Mouse (Mus musculus) midbrain, postnatal 0 days (tissue): ENCODE measurements at regions not wholly inside any gene's neighbourhood (a gene's known extent, or its start where the extent isn't known, plus 50 kb on each side); places are given as distances from the start of the nearest gene placed in this dataset.

Experiments used
- ATAC-seq: fragments of 200-750 bp; cut with Nextera tagmentation; 2 replicates; pipeline ENCODE4 v1.8.0; 2017; ENCODE audit warnings: moderate number of reproducible peaks, mild to moderate bottlenecking, moderate TSS enrichment, moderate library complexity; ENCODE audit not compliant: low FRiP score
- DNase-seq: peaks from one replicate; pipeline ENCODE4 v3.0.0-alpha.2; 2015; ENCODE audit warnings: low spot score
- H3K27ac ChIP-seq: fragments of 300-500 bp; sonication (generic); 2 replicates; pipeline ENCODE4 v1.5.1; 2014; ENCODE audit warnings: low read depth, mild to moderate bottlenecking, low read length, mixed read lengths
- H3K27me3 ChIP-seq: fragments of 300-500 bp; sonication (generic); 2 replicates; pipeline ENCODE4 v1.6.1; 2014; ENCODE audit warnings: low read length, control low read depth, mixed read lengths; ENCODE audit not compliant: insufficient read depth
- H3K36me3 ChIP-seq: fragments of 300-500 bp; sonication (generic); 2 replicates; pipeline ENCODE4 v1.6.1; 2014; ENCODE audit warnings: low read length, control low read depth, mixed read lengths; ENCODE audit not compliant: insufficient read depth
- H3K4me1 ChIP-seq: fragments of 300-500 bp; sonication (generic); 2 replicates; pipeline ENCODE4 v1.6.1; 2014; ENCODE audit warnings: mild to moderate bottlenecking, control low read depth, antibody characterized with exemption, low read length, mixed read lengths; ENCODE audit not compliant: insufficient read depth
- H3K4me2 ChIP-seq: fragments of 300-500 bp; sonication (generic); 2 replicates; pipeline ENCODE4 v1.6.1; 2014; ENCODE audit warnings: low read depth, mild to moderate bottlenecking, low read length, mixed read lengths; ENCODE audit not compliant: poor library complexity, severe bottlenecking
- H3K4me3 ChIP-seq: fragments of 300-500 bp; sonication (generic); 2 replicates; pipeline ENCODE4 v1.5.1; 2014; ENCODE audit warnings: low read depth, mild to moderate bottlenecking, low read length, moderate library complexity
- H3K9ac ChIP-seq: fragments of 300-500 bp; sonication (generic); replicated peaks from 2 replicates; pipeline ENCODE4 v1.6.1; 2014; ENCODE audit warnings: mild to moderate bottlenecking, low read length, moderate library complexity, mixed read lengths; ENCODE audit not compliant: poor library complexity, severe bottlenecking
- H3K9me3 ChIP-seq: fragments of 300-500 bp; sonication (generic); 2 replicates; pipeline ENCODE4 v1.6.1; 2016; ENCODE audit warnings: low read length, control low read depth
- CTCF ChIP-seq: IDR thresholded peaks from 2 replicates; pipeline ENCODE4 v1.5.1; 2016; ENCODE audit warnings: antibody characterized with exemption, mild to moderate bottlenecking
- WGBS: fragments of 180-500 bp; shearing (Covaris S2); extraction: QIAGEN DNeasy Blood & Tissue Kit; methylation state at CpG from one replicate; pipeline ENCODE4 v1.1.7; 2014; 5-methylcytosine and 5-hydroxymethylcytosine counted together

- ATAC-seq (no peak), DNase-seq (no peak)
- H3K27me3 ChIP-seq = no peaks in the 10 kb centered on the region
- 89% methylated on average over 10 of the region's 10 CpGs for WGBS
- H3K9ac ChIP-seq = no peak overlapping the region
- TF ChIP-seq CTCF = no peak
- H3K4me2 ChIP-seq = no peak overlapping the region
- no peak overlapping the region for H3K4me3 ChIP-seq
- no peaks in the 10 kb centered on the region for H3K4me1 ChIP-seq
- no peak overlapping the region for H3K27ac ChIP-seq
- no peaks in the 10 kb centered on the region for H3K36me3 ChIP-seq
- H3K9me3 ChIP-seq = 0 out of 2 replicates have a peak, but pooled peaks cover 8% of the 10 kb centered on the region
Observed at GRCm38 (mm10) chr2:170675731-170676130, 55.9 kb upstream of the Dok5 start.

GRCm38 (mm10) chr2:170673683-170674082 is 57.9 kb upstream of the Dok5 start:
- no peak overlapping the region for H3K9ac ChIP-seq
- no peaks in the 10 kb centered on the region for H3K4me1 ChIP-seq
- ATAC-seq (no peak), DNase-seq (no peak)
- WGBS = 85% methylated on average over 6 of the region's 6 CpGs
- 0 out of 2 replicates have a peak, but pooled peaks cover 8% of the 10 kb centered on the region for H3K9me3 ChIP-seq
- no peaks in the 10 kb centered on the region for H3K27me3 ChIP-seq
- no peaks in the 10 kb centered on the region for H3K36me3 ChIP-seq
- no peak for TF ChIP-seq CTCF
- H3K4me2 ChIP-seq = no peak overlapping the region
- H3K27ac ChIP-seq = no peak overlapping the region
- H3K4me3 ChIP-seq = no peak overlapping the region

GRCm38 (mm10) chr2:170672789-170673188 is 58.8 kb upstream of the Dok5 start:
- 76% methylated on average over 1 of the region's 1 CpGs for WGBS
- TF ChIP-seq CTCF = 0 out of 2 replicates have a peak, but pooled peaks have one; percentile 9
- Histone ChIP-seq H3K4me2 (no peak overlapping the region), H3K9me3 (0 out of 2 replicates have a peak, but pooled peaks cover 8% of the 10 kb centered on the region), H3K4me1 (no peaks in the 10 kb centered on the region), H3K27ac (no peak overlapping the region), H3K9ac (no peak overlapping the region), H3K27me3 (no peaks in the 10 kb centered on the region), H3K4me3 (no peak overlapping the region), H3K36me3 (no peaks in the 10 kb centered on the region)
- DNase-seq (no peak), ATAC-seq (no peak)

GRCm38 (mm10) chr2:170668960-170669359 is 62.6 kb upstream of the Dok5 start:
- no peak for TF ChIP-seq CTCF
- 87% methylated on average over 12 of the region's 12 CpGs for WGBS
- Histone ChIP-seq H3K27me3 (no peaks in the 10 kb centered on the region), H3K27ac (no peak overlapping the region), H3K9me3 (no peaks in the 10 kb centered on the region), H3K4me3 (no peak overlapping the region), H3K4me1 (no peaks in the 10 kb centered on the region), H3K4me2 (no peak overlapping the region), H3K9ac (no peak overlapping the region), H3K36me3 (no peaks in the 10 kb centered on the region)
- DNase-seq (no peak), ATAC-seq (no peak)

- ATAC-seq = no peak
- H3K9me3 ChIP-seq = no peaks in the 10 kb centered on the region
- TF ChIP-seq CTCF = no peak
- H3K27me3 ChIP-seq = no peaks in the 10 kb centered on the region
- H3K4me3 ChIP-seq = no peak overlapping the region
- no peak overlapping the region for H3K9ac ChIP-seq
- H3K4me2 ChIP-seq = no peak overlapping the region
- H3K4me1 ChIP-seq = no peaks in the 10 kb centered on the region
- H3K36me3 ChIP-seq = no peaks in the 10 kb centered on the region
- 66% methylated on average over 6 of the region's 6 CpGs for WGBS
- DNase-seq = no peak
- no peak overlapping the region for H3K27ac ChIP-seq
Observed at GRCm38 (mm10) chr2:170668497-170668896, 63.1 kb upstream of the Dok5 start.

GRCm38 (mm10) chr2:170662069-170662980 is 60.5 kb upstream of the 4930470P17Rik start:
- Histone ChIP-seq H3K9me3 (no peaks in the 10 kb centered on the region), H3K4me1 (0 out of 2 replicates have a peak, but pooled peaks cover 6% of the 10 kb centered on the region), H3K27ac (no peak overlapping the region), H3K4me3 (no peak overlapping the region), H3K27me3 (no peaks in the 10 kb centered on the region), H3K9ac (no peak overlapping the region), H3K4me2 (no peak overlapping the region), H3K36me3 (no peaks in the 10 kb centered on the region)
- 75% methylated on average over 25 of the region's 25 CpGs for WGBS
- no peak for ATAC-seq
- no peak for DNase-seq
- TF ChIP-seq CTCF = no peak
